Comparison of ENCODE assay signal across 10 mouse cellular contexts in genomic region chr16:24840073-24840472, GRCm38 (mm10).
"Had no signal": no experiment of that assay in that cellular context is flagged by ENCODE, and none has a peak within 500 bp of the region (broad histone marks: within the 10 kb centered on the region; RNA-seq: fewer than 3 reads in every experiment).

No protein-coding gene starts in this region.

- DNase-seq: lung, adult 2 months; lung, postnatal 14 days; lung, postnatal 36 days; right cerebral cortex, postnatal 14 days; thymus, adult 2 months; thymus, postnatal 25 days; thymus, postnatal 4 days had no signal

- ATAC-seq: lung, postnatal 0 days; midbrain, embryonic 13.5 days; midbrain, embryonic 15.5 days had no signal
